Mouse (Mus musculus) heart, adult 9 months (tissue): ENCODE measurements around the gene Gm21293.
"Not testable (repeated sequence)": the region's sequence is repeated elsewhere in the genome, so short reads cannot be mapped to it uniquely, and the experiment has no call there.

Source experiments
- DNase-seq, 2 experiments: peaks; one replicate each; pipeline ENCODE4 v3.0.0; 2022; ENCODE audit warnings: low spot score in 2 of 2

Gene Gm21293

GRCm38 (mm10) chr10:104142687-104143086 is at the start of gene Gm21293:
Gene Gm21293, plus strand, starts transcription at chr10:104142987.
- not testable (repeated sequence) for DNase-seq

- no peak for DNase-seq
Measured at GRCm38 (mm10) chr10:104110044-104110443, 32.7 kb upstream of the Gm21293 start.

- no peak for DNase-seq
Measured at GRCm38 (mm10) chr10:104118312-104118711, 24.5 kb upstream of the Gm21293 start.

DNA sequence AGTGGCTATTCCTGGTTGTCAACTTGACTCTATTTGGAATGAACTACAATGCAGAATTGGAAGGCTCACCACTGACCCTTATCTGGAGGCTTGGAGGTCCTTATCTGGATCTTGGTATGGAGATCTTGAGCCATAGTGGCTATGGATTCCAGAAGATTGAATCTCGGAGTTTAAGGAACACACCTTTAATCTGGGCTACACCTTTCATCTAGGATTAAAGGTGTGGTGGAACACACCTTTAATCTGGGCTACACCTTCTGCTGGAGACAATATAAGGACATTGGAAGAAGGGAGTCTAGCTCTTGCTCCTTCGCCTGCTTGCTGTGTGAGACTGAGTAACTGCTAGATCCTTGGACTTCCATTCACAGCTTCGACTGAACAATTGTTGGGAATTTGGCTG is 8.4 kb downstream of the Gm21293 start, which contains the start of gene Gm6763:
Gm6763 (plus strand) TSS at position 301 of the 400 bp plus-strand sequence.
- not testable (repeated sequence) for DNase-seq

DNA sequence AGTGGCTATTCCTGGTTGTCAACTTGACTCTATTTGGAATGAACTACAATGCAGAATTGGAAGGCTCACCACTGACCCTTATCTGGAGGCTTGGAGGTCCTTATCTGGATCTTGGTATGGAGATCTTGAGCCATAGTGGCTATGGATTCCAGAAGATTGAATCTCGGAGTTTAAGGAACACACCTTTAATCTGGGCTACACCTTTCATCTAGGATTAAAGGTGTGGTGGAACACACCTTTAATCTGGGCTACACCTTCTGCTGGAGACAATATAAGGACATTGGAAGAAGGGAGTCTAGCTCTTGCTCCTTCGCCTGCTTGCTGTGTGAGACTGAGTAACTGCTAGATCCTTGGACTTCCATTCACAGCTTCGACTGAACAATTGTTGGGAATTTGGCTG is 16.9 kb downstream of the Gm21293 start, which contains the start of gene Gm8764:
Gm8764 (plus strand) TSS at position 301 of the 400 bp plus-strand sequence.
- not testable (repeated sequence) for DNase-seq

GRCm38 (mm10) chr10:104168215-104168614 is 25.4 kb downstream of the Gm21293 start, which contains the start of gene Gm21304:
Gene Gm21304, plus strand, starts transcription at chr10:104168515.
- not testable (repeated sequence) for DNase-seq

- DNase-seq = not testable (repeated sequence)
Measured at GRCm38 (mm10) chr10:104176724-104177123, 33.9 kb downstream of the Gm21293 start, which contains the start of gene Gm21312. Gene Gm21312, plus strand, starts transcription at chr10:104177024.

DNA sequence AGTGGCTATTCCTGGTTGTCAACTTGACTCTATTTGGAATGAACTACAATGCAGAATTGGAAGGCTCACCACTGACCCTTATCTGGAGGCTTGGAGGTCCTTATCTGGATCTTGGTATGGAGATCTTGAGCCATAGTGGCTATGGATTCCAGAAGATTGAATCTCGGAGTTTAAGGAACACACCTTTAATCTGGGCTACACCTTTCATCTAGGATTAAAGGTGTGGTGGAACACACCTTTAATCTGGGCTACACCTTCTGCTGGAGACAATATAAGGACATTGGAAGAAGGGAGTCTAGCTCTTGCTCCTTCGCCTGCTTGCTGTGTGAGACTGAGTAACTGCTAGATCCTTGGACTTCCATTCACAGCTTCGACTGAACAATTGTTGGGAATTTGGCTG is 42.4 kb downstream of the Gm21293 start, which contains the start of gene Gm20765:
Gm20765 (plus strand) TSS at position 301 of the 400 bp plus-strand sequence.
- not testable (repeated sequence) for DNase-seq

- not testable (repeated sequence) for DNase-seq
Measured at GRCm38 (mm10) chr10:104193742-104194141, 51.0 kb downstream of the Gm21293 start, which contains the start of gene Gm4340. Gene Gm4340, plus strand, starts transcription at chr10:104194042.
